Mouse (Mus musculus): Measurements from ENCODE around the gene Art1. TPM values are rescaled to one million over a fixed set of nuclear protein-coding genes. Genes with fewer than 3 reads are reported as not detected.

The Art1 gene
- total RNA-seq, 4 experiments from 2014 or later: not detected

- DNase-seq (ENCODE audit: low spot score in 2 of 2): no peak
Observed at GRCm38 (mm10) chr7:102108206-102108605, 6.7 kb downstream of the Art1 start.

- no peak for DNase-seq (ENCODE audit: low spot score in 2 of 2)
Observed at GRCm38 (mm10) chr7:102109171-102109570, 7.6 kb downstream of the Art1 start, which contains the start of gene Art5. TSS of gene Art5 (minus strand) at chr7:102109489.

- DNase-seq (ENCODE audit: low spot score in 2 of 2): no peak
Observed at GRCm38 (mm10) chr7:102109746-102110145, 8.2 kb downstream of the Art1 start.

- no peak for DNase-seq (ENCODE audit: low spot score in 2 of 2)
Observed at GRCm38 (mm10) chr7:102113151-102113729, 11.7 kb downstream of the Art1 start.

- no peak for DNase-seq (ENCODE audit: low spot score in 2 of 2)
Observed at GRCm38 (mm10) chr7:102116579-102117331, 15.2 kb downstream of the Art1 start, which contains the start of gene Chrna10. TSS of gene Chrna10 (minus strand) at chr7:102116828.

- no peak for DNase-seq (ENCODE audit: low spot score in 2 of 2)
Observed at GRCm38 (mm10) chr7:102117382-102117781, 15.8 kb downstream of the Art1 start.

GRCm38 (mm10) chr7:102120326-102120725 is 18.8 kb downstream of the Art1 start:
- DNase-seq (ENCODE audit: low spot score in 2 of 2): no peak

- DNase-seq (ENCODE audit: low spot score in 2 of 2): no peak
Observed at GRCm38 (mm10) chr7:102132395-102132794, 30.9 kb downstream of the Art1 start.

GRCm38 (mm10) chr7:102137464-102137863 is 35.9 kb downstream of the Art1 start:
- DNase-seq (ENCODE audit: low spot score in 2 of 2): no peak

- DNase-seq (ENCODE audit: low spot score in 2 of 2): no peak
Observed at GRCm38 (mm10) chr7:102137898-102138297, 36.4 kb downstream of the Art1 start.

- DNase-seq (ENCODE audit: low spot score in 2 of 2): no peak
Observed at GRCm38 (mm10) chr7:102153691-102154090, 52.1 kb downstream of the Art1 start.

Other genes with a start within 250 kb of the Art1 start
- 1 to 10 TPM in 2 of 4 experiments, not detected in 2; 1.3 to 1.4 TPM for gene Folr2, start 244.5 kb upstream of the Art1 start, total RNA-seq (2022)
- gene Anapc15, start 238.0 kb upstream of the Art1 start, total RNA-seq (2022): 10 to 100 TPM; 30.2 to 37.2 (median 35.0) TPM
- 1 to 10 TPM in 3 of 4 experiments, under 1 TPM in 1; 0.51 to 3.2 (median 1.3) TPM for gene Folr1, start 231.0 kb upstream of the Art1 start, total RNA-seq (2022)
- gene Lamtor1, start 195.8 kb upstream of the Art1 start, total RNA-seq (2022): 10 to 100 TPM; 77.5 to 94.3 (median 89.8) TPM
- gene Tomt, start 195.4 kb upstream of the Art1 start, total RNA-seq (2022): under 1 TPM in 1 of 4 experiments, not detected in 3; 0.35 TPM
- 1 to 10 TPM; 5.8 to 7.9 (median 6.1) TPM for gene Lrrc51, start 167.8 kb upstream of the Art1 start, total RNA-seq (2022)
- 100 to 1,000 TPM in 3 of 4 experiments, 10 to 100 TPM in 1; 99.7 to 129 (median 117) TPM for gene Numa1, start 167.6 kb upstream of the Art1 start, total RNA-seq (2022)
- gene Il18bp, start 83.1 kb upstream of the Art1 start, total RNA-seq (2022): 10 to 100 TPM in 3 of 4 experiments, 1 to 10 TPM in 1; 8.3 to 12.9 (median 11.1) TPM
- gene Rnf121, start 36.3 kb upstream of the Art1 start, total RNA-seq (2022): 10 to 100 TPM; 43.4 to 47.0 (median 44.9) TPM
- 10 to 100 TPM; 25.8 to 37.3 (median 31.9) TPM for gene Xndc1, start 36.2 kb upstream of the Art1 start, total RNA-seq (2022)
- gene Xntrpc, start 36.0 kb upstream of the Art1 start, total RNA-seq (2022): 1 to 10 TPM; 1.7 to 2.8 (median 2.3) TPM
- 1 to 10 TPM in 3 of 4 experiments, not detected in 1; 1.4 to 2.4 (median 1.8) TPM for gene Trpc2, start 18.6 kb upstream of the Art1 start, total RNA-seq (2022)
- gene Art5, start 7.7 kb downstream of the Art1 start, total RNA-seq (2022): not detected
- gene Chrna10, start 15.1 kb downstream of the Art1 start, total RNA-seq (2022): under 1 TPM in 2 of 4 experiments, not detected in 2; 0.16 to 0.25 TPM
- gene Nup98, start 108.4 kb downstream of the Art1 start, total RNA-seq (2022): 10 to 100 TPM; 41.6 to 49.2 (median 45.3) TPM
- gene Pgap2, start 108.5 kb downstream of the Art1 start, total RNA-seq (2022): 10 to 100 TPM; 29.8 to 36.9 (median 33.5) TPM
- 10 to 100 TPM; 23.5 to 41.9 (median 32.6) TPM for gene Rhog, start 154.3 kb downstream of the Art1 start, total RNA-seq (2022)
- gene Stim1, start 166.1 kb downstream of the Art1 start, total RNA-seq (2022): 10 to 100 TPM; 68.2 to 77.4 (median 69.8) TPM